Mouse (Mus musculus): ENCODE measurements at regions not wholly inside any gene's neighbourhood (a gene's known extent, or its start where the extent isn't known, plus 50 kb on each side); places are given as distances from the start of the nearest gene placed in this dataset.

GRCm38 (mm10) chr3:40094040-40094439 lies 437.0 kb upstream of the Intu start:
- TF ChIP-seq CTCF (IDR thresholded peaks at IDR 0.05; ENCODE audit: borderline replicate concordance, insufficient read depth, low read length) (no peak), POLR2A (IDR thresholded peaks at IDR 0.05; ENCODE audit: low read depth, low read length) (no peak)
- Histone ChIP-seq H3K4me1 (ENCODE audit: control insufficient read depth, insufficient read depth, low read length) (no peaks in the 10 kb centered on the region), H3K4me3 (ENCODE audit: insufficient read depth, low read length) (no peak overlapping the region), H3K27ac (ENCODE audit: insufficient read depth, low read length) (no peak overlapping the region)

GRCm38 (mm10) chr3:40094701-40095100 lies 436.4 kb upstream of the Intu start:
- Histone ChIP-seq H3K4me1 (ENCODE audit: control insufficient read depth, insufficient read depth, low read length) (no peaks in the 10 kb centered on the region), H3K4me3 (ENCODE audit: insufficient read depth, low read length) (no peak overlapping the region), H3K27ac (ENCODE audit: insufficient read depth, low read length) (no peak overlapping the region)
- TF ChIP-seq CTCF (IDR thresholded peaks at IDR 0.05; ENCODE audit: borderline replicate concordance, insufficient read depth, low read length) = no peak
- no peak for TF ChIP-seq POLR2A (IDR thresholded peaks at IDR 0.05; ENCODE audit: low read depth, low read length)

GRCm38 (mm10) chr3:40102698-40103097 lies 428.4 kb upstream of the Intu start:
- TF ChIP-seq CTCF (IDR thresholded peaks at IDR 0.05; ENCODE audit: borderline replicate concordance, insufficient read depth, low read length) (no peak), POLR2A (IDR thresholded peaks at IDR 0.05; ENCODE audit: low read depth, low read length) (no peak)
- Histone ChIP-seq H3K27ac (ENCODE audit: insufficient read depth, low read length) (no peak overlapping the region), H3K4me3 (ENCODE audit: insufficient read depth, low read length) (no peak overlapping the region), H3K4me1 (ENCODE audit: control insufficient read depth, insufficient read depth, low read length) (no peaks in the 10 kb centered on the region)

- no peak overlapping the region for H3K4me3 ChIP-seq (ENCODE audit: insufficient read depth, low read length)
- TF ChIP-seq POLR2A (IDR thresholded peaks at IDR 0.05; ENCODE audit: low read depth, low read length) (no peak), CTCF (IDR thresholded peaks at IDR 0.05; ENCODE audit: borderline replicate concordance, insufficient read depth, low read length) (no peak)
- no peaks in the 10 kb centered on the region for H3K4me1 ChIP-seq (ENCODE audit: control insufficient read depth, insufficient read depth, low read length)
- H3K27ac ChIP-seq (ENCODE audit: insufficient read depth, low read length) = no peak overlapping the region
These were observed 416.3 kb upstream of the Intu start for GRCm38 (mm10) chr3:40114811-40115210.

- Histone ChIP-seq H3K27ac (ENCODE audit: insufficient read depth, low read length) (no peak overlapping the region), H3K4me1 (ENCODE audit: control insufficient read depth, insufficient read depth, low read length) (no peaks in the 10 kb centered on the region), H3K4me3 (ENCODE audit: insufficient read depth, low read length) (no peak overlapping the region)
- TF ChIP-seq CTCF (IDR thresholded peaks at IDR 0.05; ENCODE audit: borderline replicate concordance, insufficient read depth, low read length) (no peak), POLR2A (IDR thresholded peaks at IDR 0.05; ENCODE audit: low read depth, low read length) (no peak)
These were observed 412.5 kb upstream of the Intu start for GRCm38 (mm10) chr3:40118551-40118950.

- Histone ChIP-seq H3K4me3 (ENCODE audit: insufficient read depth, low read length) (no peak overlapping the region), H3K4me1 (ENCODE audit: control insufficient read depth, insufficient read depth, low read length) (no peaks in the 10 kb centered on the region), H3K27ac (ENCODE audit: insufficient read depth, low read length) (no peak overlapping the region)
- TF ChIP-seq CTCF (IDR thresholded peaks at IDR 0.05; ENCODE audit: borderline replicate concordance, insufficient read depth, low read length) (no peak), POLR2A (IDR thresholded peaks at IDR 0.05; ENCODE audit: low read depth, low read length) (no peak)
These were observed 411.6 kb upstream of the Intu start for GRCm38 (mm10) chr3:40119462-40119861.

- H3K27ac ChIP-seq (ENCODE audit: insufficient read depth, low read length) = no peak overlapping the region
- no peak overlapping the region for H3K4me3 ChIP-seq (ENCODE audit: insufficient read depth, low read length)
- TF ChIP-seq CTCF (IDR thresholded peaks at IDR 0.05; ENCODE audit: borderline replicate concordance, insufficient read depth, low read length) = 0 out of 2 replicates have a peak, but pooled peaks have one; percentile 16
- no peak for TF ChIP-seq POLR2A (IDR thresholded peaks at IDR 0.05; ENCODE audit: low read depth, low read length)
- no peaks in the 10 kb centered on the region for H3K4me1 ChIP-seq (ENCODE audit: control insufficient read depth, insufficient read depth, low read length)
These were observed 410.7 kb upstream of the Intu start for GRCm38 (mm10) chr3:40120298-40120875.

GRCm38 (mm10) chr3:40123558-40124236 lies 407.4 kb upstream of the Intu start:
- Histone ChIP-seq H3K4me1 (ENCODE audit: control insufficient read depth, insufficient read depth, low read length) (no peaks in the 10 kb centered on the region), H3K27ac (ENCODE audit: insufficient read depth, low read length) (no peak overlapping the region), H3K4me3 (ENCODE audit: insufficient read depth, low read length) (no peak overlapping the region)
- TF ChIP-seq CTCF (IDR thresholded peaks at IDR 0.05; ENCODE audit: borderline replicate concordance, insufficient read depth, low read length) (no peak), POLR2A (IDR thresholded peaks at IDR 0.05; ENCODE audit: low read depth, low read length) (no peak)

GRCm38 (mm10) chr3:40126903-40127302 lies 404.2 kb upstream of the Intu start:
- H3K4me1 ChIP-seq (ENCODE audit: control insufficient read depth, insufficient read depth, low read length) = no peaks in the 10 kb centered on the region
- H3K4me3 ChIP-seq (ENCODE audit: insufficient read depth, low read length) = no peak overlapping the region
- TF ChIP-seq CTCF (IDR thresholded peaks at IDR 0.05; ENCODE audit: borderline replicate concordance, insufficient read depth, low read length) (no peak), POLR2A (IDR thresholded peaks at IDR 0.05; ENCODE audit: low read depth, low read length) (no peak)
- no peak overlapping the region for H3K27ac ChIP-seq (ENCODE audit: insufficient read depth, low read length)

- Histone ChIP-seq H3K4me3 (ENCODE audit: insufficient read depth, low read length) (no peak overlapping the region), H3K4me1 (ENCODE audit: control insufficient read depth, insufficient read depth, low read length) (no peaks in the 10 kb centered on the region), H3K27ac (ENCODE audit: insufficient read depth, low read length) (no peak overlapping the region)
- TF ChIP-seq POLR2A (IDR thresholded peaks at IDR 0.05; ENCODE audit: low read depth, low read length) (no peak), CTCF (IDR thresholded peaks at IDR 0.05; ENCODE audit: borderline replicate concordance, insufficient read depth, low read length) (no peak)
These were observed 400.1 kb upstream of the Intu start for GRCm38 (mm10) chr3:40130858-40131584.
